Mouse (Mus musculus) midbrain, embryonic 15.5 days (tissue): ENCODE data around the gene Ctsm. TPM values are rescaled to one million over a fixed set of nuclear protein-coding genes. Genes with fewer than 3 reads are reported as not detected.
"Not testable (repeated sequence)": the region's sequence is repeated elsewhere in the genome, so short reads cannot be mapped to it uniquely, and the experiment has no call there.

Experiments used
- ATAC-seq: fragments of 200-750 bp; cut with Nextera tagmentation; replicated peaks from 2 replicates; pipeline ENCODE4 v1.8.0; 2017; ENCODE audit warnings: moderate TSS enrichment
- H3K27ac ChIP-seq: fragments of 300-500 bp; sonication (generic); 2 replicates; pipeline ENCODE4 v1.5.1; 2015; ENCODE audit warnings: mild to moderate bottlenecking, inconsistent platforms
- H3K27me3 ChIP-seq: fragments of 300-500 bp; sonication (generic); replicated peaks from 2 replicates; pipeline ENCODE4 v1.6.1; 2015; ENCODE audit warnings: inconsistent platforms
- H3K36me3 ChIP-seq: fragments of 300-500 bp; sonication (generic); replicated peaks from 2 replicates; pipeline ENCODE4 v1.6.1; 2015; ENCODE audit warnings: inconsistent platforms
- H3K4me1 ChIP-seq: fragments of 300-500 bp; sonication (generic); 2 replicates; pipeline ENCODE4 v1.6.1; 2015; ENCODE audit warnings: inconsistent platforms
- H3K4me2 ChIP-seq: fragments of 300-500 bp; sonication (generic); 2 replicates; pipeline ENCODE4 v1.6.1; 2015; ENCODE audit warnings: inconsistent platforms, mild to moderate bottlenecking, moderate library complexity
- H3K4me3 ChIP-seq: fragments of 300-500 bp; sonication (generic); 2 replicates; pipeline ENCODE4 v1.5.1; 2015; ENCODE audit warnings: mild to moderate bottlenecking, inconsistent platforms
- H3K9ac ChIP-seq: fragments of 300-500 bp; sonication (generic); 2 replicates; pipeline ENCODE4 v1.6.1; 2015; ENCODE audit warnings: mild to moderate bottlenecking, inconsistent platforms
- H3K9me3 ChIP-seq: fragments of 300-500 bp; sonication (generic); 2 replicates; pipeline ENCODE4 v1.6.1; 2016; ENCODE audit warnings: inconsistent platforms
- WGBS: fragments of 180-500 bp; shearing (Covaris S2); methylation state at CpG from one replicate; pipeline ENCODE4 v1.1.7; 2015; ENCODE audit warnings: mixed read lengths; 5-methylcytosine and 5-hydroxymethylcytosine counted together
- polyA plus RNA-seq: library from polyadenylated mRNA; unstranded; fragments of >200 nt; fragmentation: Nextera tagmentation; extraction: Ambion mirVana; gene quantifications from 2 replicates; pipeline ENCODE4 v1.2.1, GENCODE M21; 2015

Gene Ctsm
- not detected in 2 replicates for polyA plus RNA-seq

DNA sequence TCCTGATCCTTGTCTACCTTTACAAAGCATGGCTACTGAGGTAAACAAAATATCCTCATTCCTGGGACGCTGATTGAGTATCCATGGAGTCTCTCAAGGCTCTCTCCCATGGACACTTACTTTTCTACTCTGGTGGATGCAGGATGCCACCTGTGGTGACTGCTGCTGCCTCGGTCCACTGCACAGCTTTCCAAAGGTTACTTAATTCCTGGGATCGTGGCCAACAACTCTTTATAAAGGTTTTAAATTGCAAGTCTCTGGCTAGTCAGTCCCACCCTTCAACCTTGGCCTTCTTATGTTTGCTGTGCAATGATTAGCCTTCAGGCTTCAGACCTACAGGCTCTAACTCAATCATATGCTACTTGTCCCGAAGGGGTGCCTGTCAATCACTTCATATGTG lies at the start of gene Ctsm:
Gene Ctsm (minus strand): TSS at position 209 of the 400 bp plus-strand sequence.
- WGBS: 70% methylated on average over 4 of the region's 4 CpGs
- Histone ChIP-seq H3K9ac (no peak within 1 kb of the TSS), H3K36me3 (no peaks in the 10 kb centered on the region), H3K4me1 (no peaks in the 10 kb centered on the region), H3K4me2 (no peak within 1 kb of the TSS), H3K27ac (no peak within 1 kb of the TSS), H3K27me3 (no peaks in the 10 kb centered on the region), H3K4me3 (no peak within 1 kb of the TSS), H3K9me3 (peaks cover 30% of the 10 kb centered on the region)
- ATAC-seq: no peak

DNA sequence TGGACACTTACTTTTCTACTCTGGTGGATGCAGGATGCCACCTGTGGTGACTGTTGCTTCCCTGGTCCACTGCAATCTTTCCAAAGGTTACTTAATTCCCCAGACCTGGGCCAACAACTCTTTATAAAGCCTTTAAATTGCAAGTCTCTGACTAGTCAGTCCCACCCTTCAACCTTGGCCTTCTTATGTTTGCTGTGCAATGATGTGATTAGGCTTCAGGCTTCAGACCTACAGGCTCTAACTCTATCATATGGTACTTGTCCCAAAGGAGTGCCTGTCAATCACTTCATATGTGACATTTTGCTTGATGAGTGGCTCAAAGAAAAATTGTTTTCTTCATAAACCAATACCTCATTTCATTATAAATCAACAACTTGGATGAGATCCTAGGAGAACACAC lies 28.4 kb upstream of the Ctsm start, which contains the start of gene Cts3:
Gene Cts3 (minus strand): TSS at position 101 of the 400 bp plus-strand sequence.
- H3K4me2 ChIP-seq: no peak within 1 kb of the TSS
- no peak within 1 kb of the TSS for H3K9ac ChIP-seq
- no peak within 1 kb of the TSS for H3K4me3 ChIP-seq
- no peaks in the 10 kb centered on the region for H3K27me3 ChIP-seq
- H3K27ac ChIP-seq: no peak within 1 kb of the TSS
- ATAC-seq: no peak
- H3K36me3 ChIP-seq: no peaks in the 10 kb centered on the region
- H3K9me3 ChIP-seq: peaks cover 28% of the 10 kb centered on the region; the same call in 1 of the 2 replicates
- H3K4me1 ChIP-seq: no peaks in the 10 kb centered on the region

DNA sequence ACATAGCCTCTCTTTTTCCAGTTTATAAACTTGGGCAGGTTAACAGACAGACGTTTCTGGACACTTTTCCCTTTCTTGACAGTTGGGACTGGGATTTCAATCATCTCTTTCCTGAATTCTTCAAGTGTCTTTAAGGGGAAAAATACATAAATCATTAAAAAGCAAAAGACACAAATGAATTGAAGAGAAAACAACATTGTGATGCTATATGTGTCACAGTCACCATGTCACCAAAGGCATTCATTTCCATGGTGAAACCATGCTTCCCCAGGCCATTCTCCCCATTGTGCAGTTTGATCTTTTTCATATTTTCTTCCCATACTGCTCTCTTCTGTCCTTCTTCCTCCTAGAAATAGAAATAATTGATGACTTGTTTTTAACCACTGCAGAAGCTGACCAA lies 26.4 kb upstream of the Ctsm start, which contains the start of gene Gm49352:
Gene Gm49352 (minus strand): TSS at position 101 of the 400 bp plus-strand sequence.
- 34% methylated on average over 1 of the region's 1 CpGs for WGBS
- not testable (repeated sequence) for H3K4me1 ChIP-seq

More for the DNA sequence above, 26.4 kb upstream of the Ctsm start, which contains the start of gene Gm49352:
- H3K9ac ChIP-seq, ATAC-seq, H3K4me2 ChIP-seq, H3K36me3 ChIP-seq, H3K27ac ChIP-seq, H3K27me3 ChIP-seq, H3K4me3 ChIP-seq: not testable (repeated sequence)
- peaks cover 24% of the 10 kb centered on the region; the same call in 1 of the 2 replicates for H3K9me3 ChIP-seq

Other genes with a start within 250 kb of the Ctsm start
- gene Cts7, start 183.6 kb downstream of the Ctsm start, polyA plus RNA-seq: not detected in 2 replicates
- gene Gm49352, start 26.3 kb upstream of the Ctsm start, polyA plus RNA-seq: not detected in 2 replicates
- gene Cts3, start 28.3 kb upstream of the Ctsm start, polyA plus RNA-seq: not detected in 2 replicates